Mouse (Mus musculus) embryonic facial prominence, embryonic 11.5 days (tissue): Measurements from ENCODE around the gene Akr1a1. TPM values are rescaled to one million over a fixed set of nuclear protein-coding genes. Genes with fewer than 3 reads are reported as not detected.

ENCODE experiments used
- ATAC-seq: fragments of 200-750 bp; cut with Nextera tagmentation; replicated peaks from 2 replicates; pipeline ENCODE4 v1.8.0; 2017; ENCODE audit warnings: low read depth; ENCODE audit not compliant: insufficient number of reproducible peaks, low FRiP score, low TSS enrichment
- DNase-seq: peaks from one replicate; pipeline ENCODE4 v3.0.0-alpha.2; 2015; ENCODE audit warnings: low spot score
- H3K27ac ChIP-seq: fragments of 300-500 bp; sonication (generic); replicated peaks from 2 replicates; pipeline ENCODE4 v1.5.1; 2014; ENCODE audit warnings: mild to moderate bottlenecking, low read depth, low read length, control low read depth
- H3K27me3 ChIP-seq: fragments of 300-500 bp; sonication (generic); 2 replicates; pipeline ENCODE4 v1.6.1; 2014; ENCODE audit warnings: mild to moderate bottlenecking, low read length, moderate library complexity, mixed read lengths; ENCODE audit not compliant: control insufficient read depth, insufficient read depth
- H3K36me3 ChIP-seq: fragments of 300-500 bp; sonication (generic); replicated peaks from 2 replicates; pipeline ENCODE4 v1.6.1; 2014; ENCODE audit warnings: low read depth, mild to moderate bottlenecking, low read length, moderate library complexity, mixed read lengths; ENCODE audit not compliant: control insufficient read depth, insufficient read depth
- H3K4me1 ChIP-seq: fragments of 300-500 bp; sonication (generic); 2 replicates; pipeline ENCODE4 v1.6.1; 2014; ENCODE audit warnings: low read length, mixed read lengths; ENCODE audit not compliant: control insufficient read depth, insufficient read depth
- H3K4me2 ChIP-seq: fragments of 300-500 bp; sonication (generic); 2 replicates; pipeline ENCODE4 v1.6.1; 2014; ENCODE audit warnings: low read depth, mild to moderate bottlenecking, control low read depth, low read length, moderate library complexity
- H3K4me3 ChIP-seq: fragments of 300-500 bp; sonication (generic); 2 replicates; pipeline ENCODE4 v1.5.1; 2014; ENCODE audit warnings: low read depth, low read length, control low read depth
- H3K9ac ChIP-seq: fragments of 300-500 bp; sonication (generic); replicated peaks from 2 replicates; pipeline ENCODE4 v1.6.1; 2014; ENCODE audit warnings: mild to moderate bottlenecking, control low read depth, low read length
- H3K9me3 ChIP-seq: fragments of 300-500 bp; sonication (generic); replicated peaks from 2 replicates; pipeline ENCODE4 v1.6.1; 2016; ENCODE audit warnings: mild to moderate bottlenecking, low read length, inconsistent platforms, mixed read lengths; ENCODE audit not compliant: control insufficient read depth
- WGBS: fragments of 180-500 bp; shearing (Covaris S2); extraction: QIAGEN DNeasy Blood & Tissue Kit; methylation state at CpG from one replicate; pipeline ENCODE4 v1.1.7; 2014; 5-methylcytosine and 5-hydroxymethylcytosine counted together
- polyA plus RNA-seq: library from polyadenylated mRNA; unstranded; fragments of >200 nt; fragmentation: Nextera tagmentation; extraction: Ambion mirVana; gene quantifications from 2 replicates; pipeline ENCODE4 v1.2.1, GENCODE M21; 2014

Akr1a1 gene
- polyA plus RNA-seq, 1 experiment from 2014 or later, result 727 TPM

DNA sequence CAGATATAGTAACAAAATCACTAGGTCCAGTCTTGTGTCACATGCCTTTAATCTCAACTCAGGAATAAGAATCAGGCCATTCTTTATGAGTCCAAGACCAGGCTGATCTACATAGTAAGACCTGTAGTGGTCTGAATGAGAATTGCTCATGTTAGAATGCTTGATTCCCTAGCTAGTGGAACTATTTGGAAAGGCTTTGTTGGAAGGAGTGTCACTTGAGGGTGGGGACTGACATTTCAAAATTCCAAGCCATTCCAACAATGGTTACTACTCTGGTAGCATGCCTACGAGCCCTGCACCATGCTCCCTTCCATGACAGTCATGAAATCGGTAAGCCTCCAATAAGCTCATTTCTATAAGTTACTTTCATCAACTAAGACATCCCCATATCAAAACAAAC, 38.9 kb downstream of the Akr1a1 start:
- DNase-seq (no peak), ATAC-seq (no peak)
- Histone ChIP-seq H3K36me3 (peaks cover 26% of the 10 kb centered on the region), H3K4me3 (no peak overlapping the region), H3K9me3 (no peaks in the 10 kb centered on the region), H3K4me1 (no peaks in the 10 kb centered on the region), H3K27me3 (no peaks in the 10 kb centered on the region), H3K4me2 (no peak overlapping the region), H3K9ac (no peak overlapping the region), H3K27ac (no peak overlapping the region)
- WGBS, result 97% methylated on average over 2 of the region's 2 CpGs

DNA sequence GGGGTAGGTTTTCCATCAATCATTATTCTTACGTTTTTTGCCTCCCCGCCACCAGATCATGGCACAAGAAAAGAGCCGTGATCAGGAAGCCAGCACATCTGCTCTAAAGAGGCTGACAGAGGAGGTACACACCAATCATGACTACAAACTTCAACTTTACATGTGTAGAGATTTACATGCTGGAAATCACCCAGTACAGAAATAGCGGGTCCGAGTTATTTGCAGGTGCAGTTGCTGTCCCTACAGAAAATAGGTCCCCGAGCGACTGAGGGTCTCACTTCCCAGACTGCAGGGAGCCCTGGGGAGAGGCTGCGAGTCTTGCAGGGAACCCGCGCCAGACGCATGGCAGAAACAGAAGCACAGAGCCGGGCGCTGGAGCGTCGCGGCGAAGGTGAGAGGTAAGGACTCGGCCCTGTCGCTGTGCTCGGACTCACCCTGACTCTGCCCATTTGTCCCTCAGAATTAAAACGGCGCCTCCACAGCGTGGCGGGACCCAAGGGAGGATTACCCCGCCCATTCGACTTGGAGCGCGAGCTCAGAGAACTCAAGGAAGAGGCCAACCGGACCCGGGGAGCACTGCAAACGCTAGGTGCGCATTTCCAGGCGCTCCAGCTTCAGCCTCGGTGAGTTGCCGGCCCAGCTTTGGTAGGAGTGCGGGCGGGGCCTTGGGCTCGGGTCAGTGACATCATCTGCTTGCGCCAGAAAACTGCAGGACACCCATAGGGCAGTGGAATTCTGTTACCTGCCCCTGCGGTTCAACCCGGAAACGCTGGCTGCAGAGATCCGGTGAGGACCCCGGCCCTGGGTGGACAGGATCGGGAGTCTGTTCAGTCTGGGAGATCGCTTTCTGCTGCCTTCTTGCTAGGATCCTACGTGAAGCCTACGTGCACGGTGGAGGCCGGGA, 54.2 kb downstream of the Akr1a1 start:
- Histone ChIP-seq H3K4me1 (no peaks in the 10 kb centered on the region), H3K9me3 (no peaks in the 10 kb centered on the region), H3K36me3 (peaks cover 4% of the 10 kb centered on the region), H3K9ac (peak overlapping the region; percentile 69), H3K4me3 (peak overlapping the region; percentile 59), H3K27me3 (no peaks in the 10 kb centered on the region), H3K27ac (peak overlapping the region; percentile 52; the same call in 1 of the 2 replicates), H3K4me2 (peak overlapping the region; percentile 84)
- peak; percentile 89 for ATAC-seq
- peak; percentile 93 for DNase-seq
- under 1% methylated on average over 50 of the region's 50 CpGs for WGBS

DNA sequence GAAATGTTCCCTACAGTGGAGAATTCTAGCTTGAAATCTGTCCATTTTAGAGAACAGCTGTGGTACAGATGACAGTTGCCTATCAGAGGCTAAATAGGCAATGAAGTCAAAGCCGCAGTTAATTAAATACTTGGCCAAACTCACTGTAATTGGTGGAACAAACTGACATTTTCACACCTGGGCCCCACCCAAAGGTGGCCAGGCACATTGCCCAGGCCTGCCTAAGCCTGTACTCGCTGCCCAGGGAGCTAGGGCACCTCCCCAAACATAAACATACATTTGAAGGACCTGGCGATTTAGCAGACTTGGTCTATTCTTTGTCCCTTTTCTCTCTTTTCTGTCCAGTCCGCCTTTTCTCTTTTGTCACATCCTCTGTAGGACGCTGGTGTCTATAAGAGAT, 55.1 kb downstream of the Akr1a1 start, which contains the start of gene Ccdc17:
Gene Ccdc17 (plus strand): TSS at position 276 of the 400 bp plus-strand sequence.
- peak within 1 kb of the TSS; percentile 59 for H3K4me3 ChIP-seq
- peaks cover 3% of the 10 kb centered on the region for H3K36me3 ChIP-seq
- no peak within 1 kb of the TSS for H3K27ac ChIP-seq
- peak within 1 kb of the TSS; percentile 69 for H3K9ac ChIP-seq
- no peak for DNase-seq
- peak within 1 kb of the TSS; percentile 84 for H3K4me2 ChIP-seq
- H3K9me3 ChIP-seq, result no peaks in the 10 kb centered on the region
- WGBS, result 23% methylated on average over 5 of the region's 5 CpGs
- no peak for ATAC-seq
- H3K27me3 ChIP-seq, result no peaks in the 10 kb centered on the region
- no peaks in the 10 kb centered on the region for H3K4me1 ChIP-seq

DNA sequence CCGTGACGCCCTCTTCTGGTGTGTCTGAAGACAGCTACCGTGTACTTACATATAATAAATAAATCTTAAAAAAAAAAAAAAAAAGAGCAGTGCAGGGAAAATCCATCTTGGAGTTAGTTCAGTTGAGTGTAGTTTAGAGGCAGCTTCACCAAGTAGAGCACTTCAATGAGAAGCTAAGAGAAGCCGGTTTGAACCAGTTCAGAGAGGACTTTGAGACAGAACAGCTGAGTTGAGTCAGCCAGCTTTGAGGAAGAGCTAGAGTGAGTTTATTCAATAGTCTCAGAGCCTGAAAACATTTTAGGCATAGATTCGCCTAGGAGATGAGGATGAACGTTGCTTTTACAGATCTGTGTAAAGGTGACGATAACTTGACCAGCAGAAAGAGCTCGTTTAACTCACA, 55.7 kb downstream of the Akr1a1 start:
- 78% methylated on average over 8 of the region's 8 CpGs for WGBS
- Histone ChIP-seq H3K27me3 (no peaks in the 10 kb centered on the region), H3K27ac (no peak overlapping the region), H3K4me3 (no peak overlapping the region), H3K36me3 (peaks cover 8% of the 10 kb centered on the region), H3K9me3 (no peaks in the 10 kb centered on the region), H3K4me2 (no peak overlapping the region), H3K4me1 (no peaks in the 10 kb centered on the region), H3K9ac (no peak overlapping the region)
- no peak for ATAC-seq
- no peak for DNase-seq

Other genes starting within 250 kb of the Akr1a1 start
- 23.5 and 33.6 TPM in 2 replicates for gene Mast2, start 187.5 kb downstream of the Akr1a1 start, polyA plus RNA-seq
- gene Ipp, start 144.1 kb downstream of the Akr1a1 start, polyA plus RNA-seq, result 5.0 and 5.2 TPM in 2 replicates
- 33.8 and 37.7 TPM in 2 replicates for gene Tmem69, start 95.7 kb downstream of the Akr1a1 start, polyA plus RNA-seq
- 47.9 and 51.2 TPM in 2 replicates for gene Gpbp1l1, start 94.0 kb downstream of the Akr1a1 start, polyA plus RNA-seq
- gene Ccdc17, start 55.0 kb downstream of the Akr1a1 start, polyA plus RNA-seq, result 1.4 and 2.1 TPM in 2 replicates
- gene Nasp, start 23.7 kb downstream of the Akr1a1 start, polyA plus RNA-seq, result 324 and 364 TPM in 2 replicates
- gene Prdx1, start 33.9 kb upstream of the Akr1a1 start, polyA plus RNA-seq, result 1,282 and 1,318 TPM in 2 replicates
- 20.0 and 24.6 TPM in 2 replicates for gene Mmachc, start 56.7 kb upstream of the Akr1a1 start, polyA plus RNA-seq
- 24.9 and 33.3 TPM in 2 replicates for gene Ccdc163, start 56.8 kb upstream of the Akr1a1 start, polyA plus RNA-seq
- gene Tesk2, start 69.3 kb upstream of the Akr1a1 start, polyA plus RNA-seq, result 10.5 and 12.9 TPM in 2 replicates
- gene Toe1, start 156.0 kb upstream of the Akr1a1 start, polyA plus RNA-seq, result 36.1 and 39.0 TPM in 2 replicates
- gene Mutyh, start 156.0 kb upstream of the Akr1a1 start, polyA plus RNA-seq, result 13.9 and 17.7 TPM in 2 replicates
- 1.2 and 1.7 TPM in 2 replicates for gene Hpdl, start 170.0 kb upstream of the Akr1a1 start, polyA plus RNA-seq
- 3.0 and 3.3 TPM in 2 replicates for gene Zswim5, start 225.7 kb upstream of the Akr1a1 start, polyA plus RNA-seq